Mouse (Mus musculus) right cerebral cortex, postnatal 14 days (tissue): ENCODE measurements at regions not wholly inside any gene's neighbourhood (a gene's known extent, or its start where the extent isn't known, plus 50 kb on each side); places are given as distances from the start of the nearest gene placed in this dataset.

Experiments
- DNase-seq: peaks from one replicate; pipeline ENCODE4 v3.0.0; 2022

DNA sequence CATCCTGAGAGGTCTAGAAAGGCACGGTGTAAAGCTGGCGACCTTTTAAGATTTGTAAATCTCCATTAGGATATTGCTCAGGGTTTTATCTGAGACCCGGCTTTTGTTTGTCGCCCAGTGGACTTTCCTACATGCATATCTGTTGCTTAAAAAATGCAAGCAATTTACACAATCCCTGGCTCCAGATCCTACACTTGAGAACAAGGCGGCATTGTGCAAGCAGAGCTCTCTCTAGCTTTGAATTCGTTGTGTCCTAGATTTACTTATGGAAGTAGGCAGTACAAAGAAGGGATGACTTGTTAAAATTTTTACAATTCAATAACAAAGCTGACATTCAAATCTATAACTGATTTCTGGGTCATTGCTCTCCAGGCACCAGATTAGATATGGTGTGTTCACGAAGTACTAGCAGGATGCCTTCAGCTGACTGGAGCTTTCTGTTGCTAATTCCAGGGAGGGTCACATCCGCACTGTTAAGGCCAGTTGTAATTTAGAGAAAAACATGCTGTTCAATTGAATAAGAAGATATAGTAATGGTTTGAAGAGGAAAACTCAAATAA lies 62.2 kb upstream of the Teddm2 start:
- no peak for DNase-seq

DNA sequence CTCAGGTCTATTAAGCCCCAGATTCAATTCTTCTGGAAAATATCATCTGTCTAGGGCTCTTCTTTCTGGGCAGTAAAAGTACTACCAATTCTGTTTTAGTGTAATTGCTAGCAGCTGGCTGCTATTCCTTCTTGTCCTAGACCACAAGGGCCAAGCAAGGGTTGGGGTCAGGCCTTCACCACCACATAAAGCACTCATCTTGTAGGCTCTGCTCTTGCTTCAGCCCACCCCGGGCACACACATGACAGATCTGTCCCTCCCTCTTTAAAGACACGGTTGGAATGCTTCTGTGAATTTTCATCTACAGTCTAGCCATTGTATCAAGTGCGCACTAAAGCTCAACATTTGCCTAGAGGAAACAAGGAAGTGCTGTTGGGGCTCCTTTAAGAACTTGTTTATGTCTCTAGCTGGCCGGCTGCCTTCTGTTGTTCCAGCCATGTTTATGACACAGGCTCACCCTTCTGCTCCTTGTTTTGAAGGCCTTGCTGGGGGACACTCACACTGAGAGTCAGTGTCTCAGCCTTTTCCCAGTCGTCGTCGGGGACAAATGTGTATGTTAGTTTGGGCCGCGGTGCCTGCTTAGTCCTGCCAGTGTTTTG lies 63.8 kb upstream of the Teddm2 start:
- no peak for DNase-seq

DNA sequence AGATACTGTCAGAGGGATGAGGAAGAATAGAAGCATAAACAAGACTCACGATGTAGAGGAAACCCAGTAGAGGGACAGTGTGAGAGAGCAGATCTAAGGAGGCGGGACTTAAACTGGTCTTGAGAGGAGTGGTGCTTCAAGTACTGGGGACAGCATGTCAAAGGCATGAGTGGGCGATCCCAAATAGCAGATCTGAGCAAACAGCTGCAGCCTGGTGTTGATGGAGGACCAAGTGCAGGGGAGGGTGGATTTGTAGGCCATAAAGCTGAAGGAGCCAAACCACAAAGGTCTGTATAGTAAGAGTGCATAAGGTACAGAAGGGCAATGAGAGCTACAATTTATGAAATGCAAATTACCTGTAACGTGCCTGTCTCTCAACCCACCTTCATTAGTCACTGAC lies 69.4 kb upstream of the Teddm2 start:
- DNase-seq = no peak

GRCm38 (mm10) chr1:153974300-153974699 lies 74.3 kb upstream of the Teddm2 start:
- no peak for DNase-seq

- no peak for DNase-seq
Observed at GRCm38 (mm10) chr1:153977963-153978726, 78.1 kb upstream of the Teddm2 start.

GRCm38 (mm10) chr1:153980886-153981285 lies 80.9 kb upstream of the Teddm2 start:
- peak; percentile 23 for DNase-seq

- no peak for DNase-seq
Observed at GRCm38 (mm10) chr1:153985595-153985994, 85.6 kb upstream of the Teddm2 start.

DNA sequence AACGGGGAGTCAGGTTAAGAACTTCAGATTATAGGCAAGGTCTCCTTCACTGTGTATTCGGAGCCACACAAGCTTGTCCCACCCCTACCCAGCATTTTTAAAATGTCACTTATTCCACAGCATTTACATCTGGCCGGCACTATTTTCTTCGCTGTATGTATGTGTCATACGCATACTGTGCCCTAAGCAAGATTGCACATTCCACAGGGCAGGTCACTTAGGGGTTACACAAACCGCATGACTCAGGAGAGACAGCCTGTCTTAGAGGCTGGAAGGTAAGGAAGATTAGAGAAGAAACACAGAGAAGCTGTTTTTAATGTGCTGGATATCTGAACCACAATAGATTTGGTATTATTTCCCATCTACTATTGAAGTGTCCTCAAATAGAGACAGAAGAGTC lies 86.6 kb upstream of the Teddm2 start:
- DNase-seq = no peak

DNA sequence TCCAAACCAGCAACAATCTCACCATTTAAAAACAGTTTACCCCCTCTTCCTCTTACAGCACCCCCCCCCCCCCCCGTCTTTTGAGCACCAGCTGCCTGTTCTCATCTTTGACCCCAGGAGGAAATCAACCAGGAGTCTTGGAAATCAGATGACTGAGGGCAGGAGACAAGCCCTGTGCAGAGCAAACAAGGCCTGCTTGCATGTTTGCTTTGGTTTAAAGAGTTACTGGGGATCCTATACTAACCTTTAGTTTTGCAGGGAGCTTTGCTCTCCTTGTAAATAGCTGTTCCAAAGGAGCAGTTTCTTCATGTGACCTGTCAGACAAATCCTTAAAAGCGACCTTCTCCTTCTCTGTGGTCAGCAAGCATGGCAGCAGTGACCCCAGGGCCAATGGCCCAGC lies 88.3 kb upstream of the Teddm2 start:
- no peak for DNase-seq

DNA sequence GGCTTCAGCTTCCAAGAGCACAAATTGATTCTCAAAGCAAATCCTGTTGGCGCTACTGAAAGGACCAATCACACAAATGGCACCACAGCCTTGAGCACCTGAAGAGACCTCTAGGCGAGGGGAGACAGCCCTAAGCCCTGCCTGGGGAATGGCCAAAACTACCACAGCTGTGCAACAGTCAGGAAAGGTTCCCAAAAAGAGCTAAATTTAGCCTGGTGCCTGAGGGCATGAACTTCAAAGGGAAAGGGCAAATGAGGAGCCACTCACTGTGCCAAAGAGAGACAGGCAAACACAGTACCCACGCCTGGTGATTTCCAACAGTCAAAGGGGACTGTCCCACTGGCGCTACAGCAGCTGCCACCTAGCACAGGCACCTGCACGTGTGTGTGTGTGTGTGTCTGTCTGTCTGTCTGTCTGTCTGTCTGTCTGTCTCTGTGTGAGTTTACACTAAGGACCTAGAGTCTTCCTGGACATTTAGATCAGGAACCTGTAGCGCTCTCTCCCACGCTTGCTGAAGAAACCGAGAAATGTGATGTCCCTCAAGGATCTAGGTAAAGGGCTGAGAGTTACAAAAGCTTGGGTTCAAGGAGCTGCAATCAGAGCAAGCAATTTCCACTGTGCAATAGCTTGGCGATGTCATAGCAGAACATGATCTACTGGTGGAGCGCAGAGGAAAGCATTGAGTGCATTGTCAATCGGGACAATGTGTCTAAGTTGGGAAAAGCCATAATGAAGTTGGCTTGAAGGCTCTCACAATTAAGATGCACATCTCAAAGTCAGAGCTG lies 90.8 kb upstream of the Teddm2 start:
- DNase-seq = no peak

GRCm38 (mm10) chr1:153992466-153992865 lies 92.4 kb upstream of the Teddm2 start:
- DNase-seq = no peak

- DNase-seq = no peak
Observed at GRCm38 (mm10) chr1:153994871-153995270, 94.8 kb upstream of the Teddm2 start.

- DNase-seq = no peak
Observed at GRCm38 (mm10) chr1:153997201-153998181, 97.5 kb upstream of the Teddm2 start.

DNA sequence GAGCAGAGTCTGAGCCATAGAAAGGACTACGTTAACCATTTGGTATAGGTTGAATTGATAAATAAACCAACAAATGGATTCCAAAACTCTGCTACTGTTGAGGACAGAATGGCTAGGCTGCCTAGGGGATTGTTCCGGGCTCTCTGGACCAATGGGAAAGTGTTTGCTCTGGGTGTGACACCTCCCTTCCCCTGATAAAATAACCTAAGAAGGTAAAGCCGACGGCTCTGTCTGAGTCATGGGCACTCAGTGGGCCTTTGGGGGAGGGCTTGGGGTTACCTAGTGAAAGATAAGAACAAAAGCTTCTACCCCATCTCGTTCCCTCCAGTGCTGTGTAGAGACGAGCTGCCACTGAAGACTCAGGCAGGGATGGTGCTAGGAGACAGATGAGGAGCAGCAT lies 99.7 kb upstream of the Teddm2 start:
- DNase-seq = no peak

GRCm38 (mm10) chr1:154003669-154004068 lies 103.6 kb upstream of the Teddm2 start:
- no peak for DNase-seq

DNA sequence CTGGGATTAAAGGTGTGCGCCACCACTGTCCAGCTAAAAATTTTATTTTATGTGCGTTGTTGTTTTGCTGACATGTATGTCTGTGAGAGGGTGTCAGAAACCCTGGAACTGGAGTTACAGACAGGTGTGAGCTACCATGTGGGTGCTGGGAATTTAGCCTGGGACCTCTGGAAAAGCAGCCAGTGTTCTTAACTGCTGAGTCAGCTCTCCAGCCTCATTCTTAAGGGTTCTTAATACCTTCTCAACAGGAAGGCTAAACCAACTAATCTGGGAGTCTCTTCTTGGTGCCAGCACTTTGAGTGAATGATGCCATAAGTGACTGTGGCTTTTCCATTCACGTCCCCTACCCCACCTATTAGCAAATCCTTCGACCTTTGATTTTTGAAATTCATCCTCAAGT lies 104.6 kb upstream of the Teddm2 start:
- DNase-seq = no peak

GRCm38 (mm10) chr1:154006055-154006454 lies 106.0 kb upstream of the Teddm2 start:
- DNase-seq = no peak

DNA sequence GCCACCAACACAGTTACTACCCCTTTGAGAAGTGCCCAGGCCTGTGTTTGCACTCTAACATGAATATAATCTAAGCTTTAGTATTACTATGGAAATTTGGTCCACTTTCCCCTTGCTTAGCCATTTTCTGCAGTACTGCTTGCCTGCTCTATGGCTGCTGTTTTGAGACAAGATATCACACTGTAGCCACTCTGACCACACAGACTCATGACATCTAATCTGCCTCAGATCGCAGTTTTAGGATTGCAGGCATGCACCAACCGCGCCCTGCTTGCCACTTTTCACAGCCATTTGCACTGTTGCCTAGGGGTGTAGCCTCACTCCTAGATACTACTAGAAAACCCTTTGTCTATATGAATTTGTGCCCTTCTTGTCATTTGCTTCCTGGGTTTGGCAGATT lies 107.4 kb upstream of the Teddm2 start:
- no peak for DNase-seq

- no peak for DNase-seq
Observed at GRCm38 (mm10) chr1:154008593-154009310, 108.7 kb upstream of the Teddm2 start.

DNA sequence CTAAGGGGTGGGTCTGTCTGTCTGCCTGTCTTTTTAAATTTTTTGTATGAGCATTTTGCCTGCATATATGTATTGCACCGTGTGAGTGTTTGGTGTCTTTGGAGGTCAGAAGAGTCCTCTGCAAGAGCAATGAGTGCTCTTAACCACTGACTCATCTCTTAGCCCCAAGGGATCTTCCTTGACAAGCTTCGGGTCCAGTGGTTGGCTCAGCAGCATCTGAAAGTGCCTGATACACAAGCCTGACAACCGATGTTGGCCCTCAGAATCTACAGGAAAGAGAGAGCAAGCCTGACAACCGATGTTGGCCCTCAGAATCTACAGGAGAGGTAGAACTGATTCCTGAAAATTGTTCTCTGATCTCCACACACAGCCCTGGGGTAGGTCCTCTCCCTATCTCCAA lies 110.7 kb upstream of the Teddm2 start:
- no peak for DNase-seq

DNA sequence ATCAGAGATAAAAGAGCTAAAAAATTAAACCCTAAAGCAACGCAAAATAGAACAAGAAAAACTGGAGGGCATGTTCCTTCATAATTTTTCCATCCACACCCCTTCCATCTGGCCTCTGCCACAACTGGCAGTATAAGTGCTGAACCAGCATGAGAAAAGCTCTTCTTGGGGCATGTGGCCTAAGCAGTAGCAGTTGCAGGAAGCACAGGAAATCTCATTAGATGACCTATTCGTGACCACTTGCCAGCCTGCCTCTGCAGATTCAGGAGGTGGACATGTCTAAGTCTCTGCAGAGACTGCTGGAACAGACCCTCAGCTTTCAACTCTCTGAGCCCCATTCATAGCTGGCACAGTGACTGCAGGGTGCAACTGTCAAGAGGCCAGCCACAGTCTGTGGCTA lies 116.5 kb upstream of the Teddm2 start:
- DNase-seq = no peak

GRCm38 (mm10) chr1:154018241-154018640 lies 118.2 kb upstream of the Teddm2 start:
- DNase-seq = no peak
